Mouse (Mus musculus): ENCODE measurements at regions not wholly inside any gene's neighbourhood (a gene's known extent, or its start where the extent isn't known, plus 50 kb on each side); places are given as distances from the start of the nearest gene placed in this dataset.

- DNase-seq (ENCODE audit: low read depth, low spot score) = peak; percentile 78
Measured at GRCm38 (mm10) chr2:61354104-61354503, 224.3 kb upstream of the Tank start.

- no peak for DNase-seq (ENCODE audit: low read depth, low spot score)
Measured at GRCm38 (mm10) chr2:61347451-61347850, 230.9 kb upstream of the Tank start.

GRCm38 (mm10) chr2:61346012-61346760 lies 232.2 kb upstream of the Tank start:
- DNase-seq (ENCODE audit: low read depth, low spot score) = no peak

DNA sequence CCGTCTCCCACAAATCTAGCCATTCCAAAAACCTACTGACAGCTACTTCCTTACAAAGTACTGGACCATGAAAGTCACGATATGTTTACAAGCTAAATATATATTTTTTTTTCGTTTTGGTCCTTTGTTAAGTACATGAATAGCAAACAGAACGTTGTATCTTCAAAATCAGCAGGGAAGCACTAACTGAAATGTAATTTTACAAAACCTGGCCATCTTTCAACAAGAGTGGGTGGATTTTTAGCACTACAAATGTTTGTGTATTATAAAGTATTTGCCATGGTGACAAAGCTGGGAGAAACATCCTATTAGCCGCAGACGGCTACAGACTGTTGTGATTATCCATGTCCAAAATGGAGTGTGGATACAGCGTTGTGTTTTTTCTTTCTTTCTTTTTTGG lies 233.1 kb upstream of the Tank start:
- DNase-seq (ENCODE audit: low read depth, low spot score) = no peak

- no peak for DNase-seq (ENCODE audit: low read depth, low spot score)
Measured at GRCm38 (mm10) chr2:61344556-61345131, 233.7 kb upstream of the Tank start.

DNA sequence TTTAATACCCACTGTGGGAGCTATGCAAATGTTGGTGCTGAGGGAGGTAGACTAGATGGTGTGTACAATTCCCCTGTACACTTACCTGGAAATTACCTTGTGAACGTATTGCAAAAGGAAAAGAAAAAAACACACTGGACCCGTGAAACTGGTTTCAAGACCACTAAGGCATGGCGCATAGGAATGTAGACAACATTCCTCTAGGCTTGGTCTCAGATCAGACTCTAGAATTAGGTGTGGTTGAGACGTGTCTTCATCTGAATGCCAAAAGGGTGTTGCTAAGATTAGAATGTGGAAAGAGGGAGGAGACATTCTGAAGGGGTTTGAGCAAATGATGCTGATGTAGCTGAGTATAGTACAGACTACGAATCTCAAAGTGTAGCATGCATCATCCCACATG lies 237.1 kb upstream of the Tank start:
- no peak for DNase-seq (ENCODE audit: low read depth, low spot score)

DNA sequence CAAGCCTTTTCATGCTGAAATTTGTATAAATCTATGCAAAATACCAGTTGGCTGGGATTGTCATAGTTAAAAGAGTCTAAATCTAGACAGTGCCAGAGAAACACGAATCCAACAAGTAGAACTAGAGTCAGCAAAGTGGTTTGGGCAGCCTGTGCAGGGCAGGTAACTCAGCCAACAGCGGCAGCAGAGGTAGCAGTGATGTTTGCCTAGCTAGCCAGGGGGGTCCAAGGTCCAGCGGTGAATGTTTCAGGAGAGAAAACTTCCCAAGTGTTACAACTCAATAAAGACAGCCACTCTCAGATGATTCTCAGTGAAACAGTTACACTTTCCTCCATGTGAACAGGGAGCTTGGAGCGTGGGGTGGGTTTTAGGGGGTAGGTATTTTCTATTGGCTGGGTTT lies 259.2 kb upstream of the Tank start:
- DNase-seq (ENCODE audit: low read depth, low spot score) = no peak

DNA sequence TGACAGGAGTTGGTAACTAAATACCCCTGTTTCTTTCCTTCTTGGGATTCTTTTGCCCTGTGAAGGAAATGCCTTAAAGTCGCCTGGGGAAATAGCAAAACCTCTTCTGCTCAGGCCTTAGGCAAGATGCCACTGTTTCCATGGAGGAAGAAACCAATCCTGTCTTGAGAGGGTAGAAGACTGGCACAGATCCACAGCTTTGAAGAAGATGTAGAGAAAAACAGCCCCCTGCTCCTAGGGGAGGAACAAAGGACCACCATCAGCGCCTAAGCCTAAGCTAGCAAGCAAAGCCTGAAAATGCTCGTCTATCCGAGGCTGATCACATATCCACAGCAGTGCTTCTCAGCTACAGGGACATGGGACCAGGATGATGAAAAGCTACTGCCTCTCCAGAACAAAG lies 268.0 kb upstream of the Tank start:
- DNase-seq (ENCODE audit: low read depth, low spot score) = peak; percentile 20

- no peak for DNase-seq (ENCODE audit: low read depth, low spot score)
Measured at GRCm38 (mm10) chr2:61309219-61309618, 269.2 kb upstream of the Tank start.

DNA sequence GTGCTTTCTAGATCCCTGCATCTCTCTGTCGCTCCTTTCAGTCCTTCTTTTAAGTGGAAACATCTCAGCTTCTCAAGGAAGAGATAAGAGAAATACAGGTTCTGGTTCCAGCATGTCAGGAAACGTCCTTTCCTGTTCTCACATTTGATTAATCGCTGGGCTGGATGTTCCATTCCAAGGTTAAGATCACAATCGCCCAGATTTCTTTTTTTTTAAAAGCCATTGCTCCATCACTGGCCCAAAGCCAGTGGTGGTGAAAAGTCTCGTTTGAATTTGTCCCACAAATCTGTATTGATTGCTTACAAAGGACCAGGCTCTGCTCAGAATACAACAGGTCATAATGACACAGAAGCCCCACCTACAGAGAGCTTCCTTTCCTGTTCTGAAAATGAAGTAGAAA lies 281.2 kb upstream of the Tank start:
- peak; percentile 21 for DNase-seq (ENCODE audit: low read depth, low spot score)

DNA sequence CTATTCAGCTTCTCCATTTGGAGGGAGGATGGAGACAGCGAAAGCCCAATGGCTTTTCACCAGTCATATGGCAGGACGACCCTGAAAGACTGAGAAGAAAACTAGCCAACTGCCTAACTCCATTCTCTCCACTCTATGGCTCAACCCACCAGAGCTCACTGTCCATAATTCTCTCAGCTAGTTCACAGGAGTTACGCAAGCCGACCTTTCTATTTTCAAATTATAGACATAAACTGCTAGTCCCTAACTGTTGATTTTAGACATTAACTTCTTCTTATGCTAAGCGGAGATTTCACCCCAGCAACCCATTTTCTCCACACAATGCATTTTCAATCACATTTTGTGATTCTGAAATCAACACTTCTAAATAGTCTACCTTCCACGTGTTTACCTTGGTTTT lies 281.8 kb upstream of the Tank start:
- DNase-seq (ENCODE audit: low read depth, low spot score) = no peak

- peak; percentile 63 for DNase-seq (ENCODE audit: low read depth, low spot score)
Measured at GRCm38 (mm10) chr2:61295261-61295964, 283.0 kb upstream of the Tank start.

GRCm38 (mm10) chr2:61288246-61288645 lies 290.1 kb upstream of the Tank start:
- no peak for DNase-seq (ENCODE audit: low read depth, low spot score)

- DNase-seq (ENCODE audit: low read depth, low spot score) = no peak
Measured at GRCm38 (mm10) chr2:61284706-61285105, 293.7 kb upstream of the Tank start.

GRCm38 (mm10) chr2:61283829-61284601 lies 294.4 kb upstream of the Tank start:
- no peak for DNase-seq (ENCODE audit: low read depth, low spot score)

GRCm38 (mm10) chr2:61272721-61273120 lies 305.7 kb upstream of the Tank start:
- no peak for DNase-seq (ENCODE audit: low read depth, low spot score)

- DNase-seq (ENCODE audit: low read depth, low spot score) = no peak
Measured at GRCm38 (mm10) chr2:61267706-61268105, 304.7 kb upstream of the Rbms1 start.

DNA sequence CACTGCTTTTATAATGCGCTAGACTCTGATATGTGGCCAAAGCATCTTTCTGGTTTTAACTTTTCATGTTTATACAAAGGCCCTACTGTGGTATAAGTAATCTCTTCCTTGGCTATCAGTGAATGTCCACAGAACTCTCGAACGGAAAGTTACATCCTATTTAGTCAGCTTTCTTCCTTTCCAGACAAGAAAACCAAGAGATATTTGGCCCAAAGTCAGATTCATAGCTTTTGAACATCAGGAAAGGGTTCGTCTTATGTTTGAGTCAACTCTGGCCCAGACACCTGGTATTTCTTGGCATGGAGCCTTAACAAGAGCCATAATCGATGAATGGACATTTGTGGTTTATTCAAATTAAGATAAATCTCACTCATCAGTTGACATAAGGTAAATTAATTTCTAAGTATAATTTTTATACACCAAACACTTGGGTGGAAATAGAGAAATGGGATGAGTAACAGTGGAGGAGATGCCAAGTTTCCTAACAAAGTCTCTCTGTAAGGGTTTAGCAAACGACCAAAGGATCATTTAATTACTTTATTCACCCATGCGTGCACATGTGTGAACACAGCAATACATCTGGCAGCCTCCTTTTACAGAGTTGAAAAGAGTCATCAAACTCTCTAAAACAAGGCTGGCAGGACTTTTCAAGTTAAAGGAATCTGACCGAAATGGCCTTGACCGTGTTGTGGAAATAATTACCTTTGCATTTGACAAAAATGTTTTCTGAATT lies 287.2 kb upstream of the Rbms1 start:
- DNase-seq (ENCODE audit: low read depth, low spot score) = peak; percentile 10

GRCm38 (mm10) chr2:61247956-61248355 lies 285.0 kb upstream of the Rbms1 start:
- no peak for DNase-seq (ENCODE audit: low read depth, low spot score)

- DNase-seq (ENCODE audit: low read depth, low spot score) = no peak
Measured at GRCm38 (mm10) chr2:61247336-61247735, 284.3 kb upstream of the Rbms1 start.

- DNase-seq (ENCODE audit: low read depth, low spot score) = no peak
Measured at GRCm38 (mm10) chr2:61246691-61247258, 283.8 kb upstream of the Rbms1 start.

Measured in skeletal muscle tissue, adult 2 months (tissue).